Mouse (Mus musculus): ENCODE measurements around the gene Mknk1. TPM values are rescaled to one million over a fixed set of nuclear protein-coding genes. Genes with fewer than 3 reads are reported as not detected.

The Mknk1 gene
- polyA plus RNA-seq, 1 experiment from 2014 or later: 24.5 TPM

DNA sequence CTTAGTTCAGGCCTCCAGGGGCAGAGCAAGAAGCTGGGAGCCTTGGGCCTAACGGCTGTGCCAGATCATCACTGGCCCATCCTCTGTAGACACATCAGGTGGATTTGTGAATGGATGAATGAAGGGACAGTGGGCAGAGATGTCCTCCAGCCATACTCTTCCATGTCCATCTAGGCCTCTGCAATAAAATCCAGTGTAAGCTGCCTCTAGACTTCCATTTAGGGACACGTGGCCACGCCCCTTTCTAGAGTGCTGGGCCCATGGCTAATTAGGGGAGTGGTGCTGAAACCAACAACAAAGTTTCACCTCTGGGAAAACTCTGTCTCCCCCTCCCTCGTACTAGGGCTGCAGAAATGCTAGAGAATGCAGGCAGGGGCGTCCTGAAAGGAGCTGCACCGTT lies 51.1 kb downstream of the Mknk1 start:
- Histone ChIP-seq H3K4me1 (ENCODE audit: control insufficient read depth, insufficient read depth, low read length) (peaks cover 10% of the 10 kb centered on the region), H3K9ac (ENCODE audit: low read depth, low read length) (peak overlapping the region; percentile 54; the same call in 1 of the 2 replicates), H3K4me2 (ENCODE audit: low read length) (peak overlapping the region; percentile 65), H3K4me3 (ENCODE audit: low read depth, low read length) (peak overlapping the region; percentile 35), H3K27ac (ENCODE audit: low read length) (no peak overlapping the region), H3K27me3 (ENCODE audit: control insufficient read depth, insufficient read depth, low read depth, low read length) (peaks cover 24% of the 10 kb centered on the region), H3K9me3 (replicated peaks; ENCODE audit: control insufficient read depth, low read length, poor library complexity, severe bottlenecking) (no peaks in the 10 kb centered on the region), H3K36me3 (ENCODE audit: control insufficient read depth, insufficient read depth, low read length) (no peaks in the 10 kb centered on the region)
- no peak for ATAC-seq
- 10% methylated on average over 6 of the region's 6 CpGs for WGBS

DNA sequence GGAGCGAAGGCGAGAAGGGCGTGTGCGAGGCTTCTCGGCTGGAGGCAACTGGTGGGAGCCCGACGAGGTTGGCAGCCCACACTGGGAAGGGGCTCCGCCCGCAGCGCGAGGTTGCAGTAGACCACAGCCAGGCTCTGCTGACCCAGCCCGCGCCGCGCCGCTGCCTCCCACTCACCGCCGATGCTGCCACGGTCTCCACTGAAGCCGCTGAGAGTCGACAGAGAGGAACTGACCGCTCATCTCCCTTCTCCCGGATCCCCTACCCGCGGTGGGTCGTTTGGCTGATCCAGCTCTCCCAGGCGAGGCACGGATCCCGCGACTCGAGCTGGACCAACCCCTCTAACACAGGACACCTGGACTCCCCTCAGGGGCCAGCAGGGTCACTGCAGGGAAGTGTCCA lies 51.6 kb downstream of the Mknk1 start, which contains the start of gene 6430628N08Rik:
6430628N08Rik (plus strand) TSS at position 113 of the 400 bp plus-strand sequence.
- WGBS: 1% methylated on average over 31 of the region's 31 CpGs
- ATAC-seq: peak; percentile 20; the same call in 1 of the 2 replicates
- Histone ChIP-seq H3K9me3 (replicated peaks; ENCODE audit: control insufficient read depth, low read length, poor library complexity, severe bottlenecking) (no peaks in the 10 kb centered on the region), H3K27ac (ENCODE audit: low read length) (no peak within 1 kb of the TSS), H3K9ac (ENCODE audit: low read depth, low read length) (peak within 1 kb of the TSS; percentile 54), H3K36me3 (ENCODE audit: control insufficient read depth, insufficient read depth, low read length) (no peaks in the 10 kb centered on the region), H3K4me2 (ENCODE audit: low read length) (peak within 1 kb of the TSS; percentile 65), H3K27me3 (ENCODE audit: control insufficient read depth, insufficient read depth, low read depth, low read length) (peaks cover 24% of the 10 kb centered on the region), H3K4me1 (ENCODE audit: control insufficient read depth, insufficient read depth, low read length) (peaks cover 9% of the 10 kb centered on the region), H3K4me3 (ENCODE audit: low read depth, low read length) (peak within 1 kb of the TSS; percentile 35)

DNA sequence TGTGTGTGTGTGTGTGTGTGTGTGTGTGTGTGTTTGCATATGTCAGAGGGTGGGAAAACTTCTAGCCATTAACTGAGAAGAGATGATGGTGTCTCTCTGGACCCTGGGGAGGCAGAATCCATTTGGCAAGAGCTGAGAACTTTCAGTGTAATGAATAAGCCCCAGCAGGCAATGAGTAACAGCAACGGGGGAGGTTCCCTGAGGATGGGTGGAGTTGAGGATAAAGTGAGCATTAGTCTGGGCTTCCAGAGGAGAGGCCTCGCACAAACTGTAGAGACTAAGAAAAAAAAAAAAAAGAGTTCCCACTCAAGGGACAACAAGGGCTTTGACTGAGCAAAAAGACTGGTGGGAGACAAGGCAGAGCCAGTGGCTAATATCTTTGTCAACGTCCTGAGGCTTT lies 55.3 kb downstream of the Mknk1 start:
- peaks cover 6% of the 10 kb centered on the region; the same call in 1 of the 2 replicates for H3K4me1 ChIP-seq (ENCODE audit: control insufficient read depth, insufficient read depth, low read length)
- no peaks in the 10 kb centered on the region for H3K36me3 ChIP-seq (ENCODE audit: control insufficient read depth, insufficient read depth, low read length)
- peaks cover 45% of the 10 kb centered on the region for H3K27me3 ChIP-seq (ENCODE audit: control insufficient read depth, insufficient read depth, low read depth, low read length)
- no peak overlapping the region for H3K9ac ChIP-seq (ENCODE audit: low read depth, low read length)
- H3K4me2 ChIP-seq (ENCODE audit: low read length): no peak overlapping the region
- no peak overlapping the region for H3K4me3 ChIP-seq (ENCODE audit: low read depth, low read length)
- no peak for ATAC-seq
- WGBS: 8% methylated on average over 3 of the region's 3 CpGs
- no peaks in the 10 kb centered on the region for H3K9me3 ChIP-seq (replicated peaks; ENCODE audit: control insufficient read depth, low read length, poor library complexity, severe bottlenecking)
- H3K27ac ChIP-seq (ENCODE audit: low read length): no peak overlapping the region

DNA sequence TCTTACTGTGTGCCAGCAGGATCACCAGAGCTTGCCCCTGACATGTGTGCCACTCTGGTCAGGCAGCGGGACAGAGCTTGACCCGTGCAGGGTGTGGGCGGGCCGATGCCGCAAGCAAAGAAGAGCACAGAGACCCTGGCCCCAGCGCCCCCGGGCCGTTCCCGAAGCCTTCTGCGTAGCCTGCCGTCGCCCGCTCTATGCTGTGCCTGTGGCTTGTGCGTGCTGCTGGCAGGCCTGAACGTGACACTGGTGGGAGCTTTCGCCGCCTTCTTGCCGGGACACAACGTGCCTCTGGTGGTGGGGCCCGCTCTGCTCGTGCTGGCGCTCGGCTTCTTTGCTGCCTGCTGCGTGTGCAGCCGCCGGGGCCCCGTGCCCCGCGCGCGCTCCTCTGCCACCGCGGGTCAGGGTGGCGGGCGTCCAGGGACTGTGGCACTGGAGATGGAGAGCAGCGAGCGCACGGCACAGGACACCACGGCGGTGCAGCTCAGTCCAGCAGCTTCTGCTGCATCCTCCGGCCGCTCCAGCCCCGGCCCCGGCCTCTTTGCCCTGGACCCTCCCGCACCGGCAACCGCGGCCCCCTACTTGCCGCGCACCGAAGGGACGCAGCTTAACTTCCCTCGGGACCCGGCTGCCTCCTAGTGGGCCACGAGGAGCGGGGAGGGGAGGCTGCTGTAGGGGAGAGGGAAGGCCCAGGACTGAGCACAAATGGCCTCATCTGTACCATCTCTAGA lies 59.1 kb downstream of the Mknk1 start:
- Histone ChIP-seq H3K4me1 (ENCODE audit: control insufficient read depth, insufficient read depth, low read length) (no peaks in the 10 kb centered on the region), H3K27me3 (ENCODE audit: control insufficient read depth, insufficient read depth, low read depth, low read length) (peaks cover 42% of the 10 kb centered on the region), H3K9ac (ENCODE audit: low read depth, low read length) (peak overlapping the region; percentile 60), H3K27ac (ENCODE audit: low read length) (no peak overlapping the region), H3K4me2 (ENCODE audit: low read length) (peak overlapping the region; percentile 88), H3K4me3 (ENCODE audit: low read depth, low read length) (peak overlapping the region; percentile 41), H3K9me3 (replicated peaks; ENCODE audit: control insufficient read depth, low read length, poor library complexity, severe bottlenecking) (no peaks in the 10 kb centered on the region), H3K36me3 (ENCODE audit: control insufficient read depth, insufficient read depth, low read length) (no peaks in the 10 kb centered on the region)
- ATAC-seq: peak; percentile 61
- WGBS: under 1% methylated on average over 56 of the region's 56 CpGs

DNA sequence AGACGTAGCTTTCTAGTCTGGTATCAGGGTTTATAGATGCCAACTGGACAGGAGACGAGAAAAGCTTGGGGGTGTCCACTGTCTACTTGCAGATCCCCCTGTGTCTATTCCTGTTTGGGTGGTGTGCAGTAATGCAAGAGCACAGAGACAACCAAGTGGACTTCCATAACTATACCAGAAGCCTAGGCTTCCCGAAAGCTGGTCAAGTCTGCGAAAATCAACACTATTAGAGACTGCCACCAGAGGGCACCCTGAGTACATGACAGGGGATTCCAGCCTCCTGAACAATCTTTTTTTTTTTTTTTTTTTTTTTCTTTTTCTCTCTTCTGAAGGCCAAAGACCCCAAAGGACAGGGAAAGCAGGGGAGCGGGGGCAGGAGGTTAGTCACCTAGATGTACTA lies 63.8 kb downstream of the Mknk1 start:
- ATAC-seq: no peak
- H3K27me3 ChIP-seq (ENCODE audit: control insufficient read depth, insufficient read depth, low read depth, low read length): peaks cover 53% of the 10 kb centered on the region
- no peak overlapping the region for H3K4me3 ChIP-seq (ENCODE audit: low read depth, low read length)
- no peak overlapping the region for H3K9ac ChIP-seq (ENCODE audit: low read depth, low read length)
- 20% methylated on average over 5 of the region's 5 CpGs for WGBS
- H3K4me2 ChIP-seq (ENCODE audit: low read length): no peak overlapping the region
- no peak overlapping the region for H3K27ac ChIP-seq (ENCODE audit: low read length)
- no peaks in the 10 kb centered on the region for H3K9me3 ChIP-seq (replicated peaks; ENCODE audit: control insufficient read depth, low read length, poor library complexity, severe bottlenecking)
- H3K36me3 ChIP-seq (ENCODE audit: control insufficient read depth, insufficient read depth, low read length): no peaks in the 10 kb centered on the region
- H3K4me1 ChIP-seq (ENCODE audit: control insufficient read depth, insufficient read depth, low read length): no peaks in the 10 kb centered on the region; the same call in 1 of the 2 replicates

DNA sequence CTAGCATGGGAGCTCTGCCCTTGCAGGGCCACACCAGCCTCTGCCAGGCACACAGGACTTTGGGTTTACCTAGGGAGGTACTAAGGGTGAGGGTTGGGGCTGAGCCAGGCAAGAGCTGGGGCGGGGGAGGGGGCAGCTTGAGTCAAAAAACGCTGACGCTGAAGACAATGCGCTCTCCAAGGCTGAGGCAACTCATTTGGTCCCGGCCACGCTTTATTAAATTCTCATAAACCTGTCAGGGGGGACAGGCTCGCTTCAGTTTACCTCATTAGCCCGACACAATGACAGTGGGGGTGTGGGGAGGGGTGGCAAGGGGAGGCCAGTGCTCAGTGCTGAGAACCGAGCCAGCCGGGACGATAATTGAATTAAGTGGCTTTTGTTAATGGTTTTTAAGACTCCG lies 65.4 kb downstream of the Mknk1 start:
- H3K4me2 ChIP-seq (ENCODE audit: low read length): no peak overlapping the region
- peaks cover 45% of the 10 kb centered on the region for H3K27me3 ChIP-seq (ENCODE audit: control insufficient read depth, insufficient read depth, low read depth, low read length)
- H3K9ac ChIP-seq (ENCODE audit: low read depth, low read length): no peak overlapping the region
- H3K9me3 ChIP-seq (replicated peaks; ENCODE audit: control insufficient read depth, low read length, poor library complexity, severe bottlenecking): no peaks in the 10 kb centered on the region
- no peak overlapping the region for H3K4me3 ChIP-seq (ENCODE audit: low read depth, low read length)
- H3K4me1 ChIP-seq (ENCODE audit: control insufficient read depth, insufficient read depth, low read length): no peaks in the 10 kb centered on the region; the same call in 1 of the 2 replicates
- H3K36me3 ChIP-seq (ENCODE audit: control insufficient read depth, insufficient read depth, low read length): no peaks in the 10 kb centered on the region
- ATAC-seq: no peak
- H3K27ac ChIP-seq (ENCODE audit: low read length): no peak overlapping the region
- WGBS: 6% methylated on average over 12 of the region's 12 CpGs

DNA sequence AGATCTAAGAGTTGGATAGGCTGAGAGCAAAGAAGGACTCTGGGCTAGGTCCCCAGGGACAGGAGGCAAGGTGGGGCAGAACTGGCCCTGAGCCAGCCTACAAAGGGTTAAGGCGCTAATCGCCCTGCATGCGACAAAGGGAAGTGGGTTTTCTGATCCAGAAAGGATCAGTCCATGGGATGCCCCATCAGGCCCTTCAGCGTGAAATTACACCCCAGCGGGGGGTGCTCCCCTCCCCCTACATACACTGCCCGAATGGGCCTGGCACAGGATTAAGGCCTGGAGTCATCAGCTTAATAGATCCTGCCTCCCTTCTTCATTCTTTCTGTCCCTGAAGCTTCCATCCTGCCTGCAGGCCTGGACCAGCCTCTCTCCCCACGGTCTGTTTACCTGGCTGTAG lies 66.7 kb downstream of the Mknk1 start:
- Histone ChIP-seq H3K36me3 (ENCODE audit: control insufficient read depth, insufficient read depth, low read length) (no peaks in the 10 kb centered on the region), H3K4me3 (ENCODE audit: low read depth, low read length) (no peak overlapping the region), H3K27me3 (ENCODE audit: control insufficient read depth, insufficient read depth, low read depth, low read length) (peaks cover 35% of the 10 kb centered on the region), H3K9ac (ENCODE audit: low read depth, low read length) (no peak overlapping the region), H3K4me1 (ENCODE audit: control insufficient read depth, insufficient read depth, low read length) (no peaks in the 10 kb centered on the region; the same call in 1 of the 2 replicates), H3K27ac (ENCODE audit: low read length) (no peak overlapping the region), H3K9me3 (replicated peaks; ENCODE audit: control insufficient read depth, low read length, poor library complexity, severe bottlenecking) (no peaks in the 10 kb centered on the region), H3K4me2 (ENCODE audit: low read length) (no peak overlapping the region)
- ATAC-seq: no peak
- WGBS: 2% methylated on average over 7 of the region's 7 CpGs

DNA sequence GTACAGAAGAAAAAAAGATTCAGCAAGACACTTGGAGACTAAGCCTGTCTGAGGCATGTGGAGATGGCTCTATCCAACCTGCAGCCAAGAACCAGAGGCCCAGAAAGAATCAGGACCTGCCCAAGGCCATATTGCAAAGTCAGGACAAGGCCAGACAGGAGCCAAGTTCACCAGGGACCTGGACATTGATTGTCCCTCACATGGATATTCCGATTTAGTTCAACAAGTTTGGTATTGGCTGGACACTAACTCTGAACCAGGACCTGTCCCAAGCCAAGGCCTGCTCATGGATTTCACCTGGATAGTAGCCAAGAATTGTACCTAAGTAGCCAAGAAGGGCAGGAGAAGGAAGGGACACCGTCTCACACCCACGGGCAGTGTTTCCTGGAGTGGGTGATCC lies 67.8 kb downstream of the Mknk1 start:
- ATAC-seq: no peak
- no peak overlapping the region for H3K4me3 ChIP-seq (ENCODE audit: low read depth, low read length)
- no peak overlapping the region for H3K9ac ChIP-seq (ENCODE audit: low read depth, low read length)
- peaks cover 32% of the 10 kb centered on the region for H3K27me3 ChIP-seq (ENCODE audit: control insufficient read depth, insufficient read depth, low read depth, low read length)
- no peaks in the 10 kb centered on the region for H3K36me3 ChIP-seq (ENCODE audit: control insufficient read depth, insufficient read depth, low read length)
- no peaks in the 10 kb centered on the region for H3K9me3 ChIP-seq (replicated peaks; ENCODE audit: control insufficient read depth, low read length, poor library complexity, severe bottlenecking)
- H3K4me1 ChIP-seq (ENCODE audit: control insufficient read depth, insufficient read depth, low read length): no peaks in the 10 kb centered on the region; the same call in 1 of the 2 replicates
- H3K27ac ChIP-seq (ENCODE audit: low read length): no peak overlapping the region
- 92% methylated on average over 3 of the region's 3 CpGs for WGBS
- H3K4me2 ChIP-seq (ENCODE audit: low read length): no peak overlapping the region

DNA sequence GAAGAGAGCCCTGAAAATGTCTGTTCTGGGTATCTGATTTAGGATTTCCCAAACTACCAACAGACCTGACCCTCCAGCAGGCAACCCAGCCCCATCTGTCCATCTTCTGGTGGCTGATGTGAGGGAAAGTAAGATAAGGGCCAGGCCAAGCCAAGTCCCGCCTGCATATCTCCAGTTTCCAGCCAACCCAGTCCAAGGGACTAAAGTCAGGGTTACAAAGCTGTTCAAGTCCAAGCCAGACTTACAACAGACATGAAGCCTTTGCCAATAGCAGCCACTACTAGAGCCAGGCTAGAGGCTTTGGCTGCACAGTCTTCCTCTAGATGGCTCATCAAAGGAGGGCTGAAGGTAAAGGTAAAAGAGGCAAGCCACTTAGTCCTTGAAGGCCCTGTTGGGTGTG lies 69.0 kb downstream of the Mknk1 start:
- Histone ChIP-seq H3K9me3 (replicated peaks; ENCODE audit: control insufficient read depth, low read length, poor library complexity, severe bottlenecking) (no peaks in the 10 kb centered on the region), H3K27me3 (ENCODE audit: control insufficient read depth, insufficient read depth, low read depth, low read length) (peaks cover 30% of the 10 kb centered on the region), H3K4me1 (ENCODE audit: control insufficient read depth, insufficient read depth, low read length) (no peaks in the 10 kb centered on the region; the same call in 1 of the 2 replicates), H3K36me3 (ENCODE audit: control insufficient read depth, insufficient read depth, low read length) (no peaks in the 10 kb centered on the region), H3K4me3 (ENCODE audit: low read depth, low read length) (no peak overlapping the region), H3K27ac (ENCODE audit: low read length) (no peak overlapping the region), H3K4me2 (ENCODE audit: low read length) (no peak overlapping the region), H3K9ac (ENCODE audit: low read depth, low read length) (no peak overlapping the region)
- ATAC-seq: no peak
- 88% methylated on average over 1 of the region's 1 CpGs for WGBS
